31 mouse cellular contexts compared by ENCODE assay signal in genomic region chr2:169593742-169594141, GRCm38 (mm10). TPM values are rescaled to one million over a fixed set of nuclear protein-coding genes. Genes with fewer than 3 reads are reported as not detected.
"Had no signal": no experiment of that assay in that cellular context is flagged by ENCODE, and none has a peak within 500 bp of the region (broad histone marks: within the 10 kb centered on the region; RNA-seq: fewer than 3 reads in every experiment).

No protein-coding gene starts in this region.

- H3K27ac ChIP-seq: kidney, postnatal 0 days; layer of hippocampus, adult 2 months; limb, embryonic 10.5 days; limb, embryonic 13.5 days; liver, embryonic 12.5 days; liver, embryonic 15.5 days; midbrain, embryonic 12.5 days; neural tube, embryonic 12.5 days; neural tube, embryonic 15.5 days; stomach, postnatal 0 days had no signal

- H3K4me3 ChIP-seq: layer of hippocampus, adult 2 months; limb, embryonic 10.5 days; limb, embryonic 13.5 days; liver, embryonic 12.5 days; liver, embryonic 15.5 days; midbrain, embryonic 12.5 days; neural tube, embryonic 12.5 days; neural tube, embryonic 15.5 days had no signal

- H3K4me2 ChIP-seq: limb, embryonic 13.5 days; liver, embryonic 12.5 days; liver, embryonic 15.5 days; midbrain, embryonic 12.5 days; neural tube, embryonic 12.5 days; neural tube, embryonic 15.5 days had no signal

- H3K4me1 ChIP-seq: liver, embryonic 12.5 days; liver, embryonic 15.5 days; midbrain, embryonic 12.5 days; neural tube, embryonic 12.5 days had no signal

- H3K36me3 ChIP-seq: limb, embryonic 10.5 days; limb, embryonic 13.5 days; liver, embryonic 12.5 days; liver, embryonic 15.5 days; midbrain, embryonic 12.5 days; neural tube, embryonic 12.5 days; neural tube, embryonic 15.5 days had no signal

- H3K9ac ChIP-seq: limb, embryonic 13.5 days; liver, embryonic 12.5 days; liver, embryonic 15.5 days; midbrain, embryonic 12.5 days; neural tube, embryonic 12.5 days; neural tube, embryonic 15.5 days had no signal

- H3K27me3 ChIP-seq: limb, embryonic 13.5 days; liver, embryonic 12.5 days; liver, embryonic 15.5 days; midbrain, embryonic 12.5 days; neural tube, embryonic 12.5 days; neural tube, embryonic 15.5 days had no signal

- ATAC-seq: intestine, postnatal 0 days; liver, embryonic 12.5 days had no signal

- DNase-seq: kidney, adult 2 months; kidney, postnatal 25 days; layer of hippocampus, adult 9-11 months; liver; lung, postnatal 4 days; right cerebral cortex, adult 18-20 months; right cerebral cortex, postnatal 14 days; right cerebral cortex, postnatal 4 days; thymus, adult 2 months; thymus, postnatal 14 days; thymus, postnatal 4 days had no signal

- H3K9me3 ChIP-seq: limb, embryonic 10.5 days; limb, embryonic 13.5 days; liver, embryonic 12.5 days; liver, embryonic 15.5 days; midbrain, embryonic 12.5 days; neural tube, embryonic 12.5 days; neural tube, embryonic 15.5 days had no signal

RNA-seq across cellular contexts. Expression of gene Gm11011, which starts 6.2 kb away (rescaled TPM):
- total RNA-seq: layer of hippocampus, adult 2 months; layer of hippocampus, postnatal 25 days; left cerebral cortex, adult 18-20 months; left cerebral cortex, postnatal 25 days; megakaryocyte progenitor cell, adult 5-6 weeks; megakaryocyte-erythroid progenitor cell, adult 5-6 weeks had no signal
- polyA plus RNA-seq: intestine, embryonic 14.5 days; intestine, postnatal 0 days; kidney, adult 2 months; kidney, embryonic 14.5 days; kidney, postnatal 0 days; large intestine, adult 2 months; limb, embryonic 10.5 days; limb, embryonic 13.5 days; liver, embryonic 12.5 days; liver, embryonic 15.5 days; midbrain, embryonic 12.5 days; neural tube, embryonic 12.5 days; neural tube, embryonic 15.5 days; stomach, embryonic 14.5 days; stomach, postnatal 0 days; thymus, adult 2 months had no signal

RNA-seq across cellular contexts. Expression of gene Tshz2, which starts 39.1 kb away (rescaled TPM):
- total RNA-seq: megakaryocyte progenitor cell, adult 5-6 weeks; megakaryocyte-erythroid progenitor cell, adult 5-6 weeks had no signal
